Mouse (Mus musculus): ENCODE results near the gene Sppl2b. TPM values are rescaled to one million over a fixed set of nuclear protein-coding genes. Genes with fewer than 3 reads are reported as not detected.

Gene Sppl2b
- polyA plus RNA-seq, 1 experiment = 173 TPM

GRCm38 (mm10) chr10:80818599-80819281, 36.3 kb upstream of the Sppl2b start:
- Histone ChIP-seq H3K27me3 (ENCODE audit: control insufficient read depth, insufficient read depth, low read length) (no peaks in the 10 kb centered on the region), H3K4me1 (ENCODE audit: control insufficient read depth, insufficient read depth, low read length) (no peaks in the 10 kb centered on the region; the same call in 1 of the 2 replicates), H3K27ac (ENCODE audit: control insufficient read depth, insufficient read depth, low read depth, low read length) (no peak overlapping the region), H3K4me3 (ENCODE audit: control insufficient read depth, low read depth, low read length) (no peak overlapping the region), H3K36me3 (ENCODE audit: control insufficient read depth, insufficient read depth, low read length) (no peaks in the 10 kb centered on the region)
- TF ChIP-seq CTCF (IDR thresholded peaks at IDR 0.05; ENCODE audit: control insufficient read depth, insufficient read depth, insufficient replicate concordance, low read depth, low read length) (no peak), POLR2A (IDR thresholded peaks at IDR 0.05; ENCODE audit: control insufficient read depth, low read depth, low read length) (no peak)

DNA sequence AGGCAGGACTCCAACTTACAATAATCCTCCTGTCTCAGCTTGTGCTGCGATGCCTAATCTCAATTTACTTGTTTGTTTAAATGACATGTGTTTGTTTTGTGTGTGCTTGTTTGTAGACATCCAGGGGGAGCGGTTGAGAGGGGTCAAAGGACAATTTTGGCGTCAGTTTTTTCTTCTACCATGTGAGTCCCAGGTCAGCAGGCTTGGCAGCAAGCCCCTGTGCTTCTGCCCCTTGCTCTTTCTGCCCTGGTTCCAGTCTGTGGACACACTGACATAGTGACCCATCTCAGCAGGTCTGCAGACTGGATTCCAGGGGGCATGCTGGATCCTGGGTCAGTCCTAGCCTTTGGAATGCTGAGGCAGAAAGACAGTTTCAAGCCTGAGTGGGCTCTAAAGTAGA, 35.7 kb upstream of the Sppl2b start:
- H3K27ac ChIP-seq (ENCODE audit: control insufficient read depth, insufficient read depth, low read depth, low read length) = no peak overlapping the region
- H3K36me3 ChIP-seq (ENCODE audit: control insufficient read depth, insufficient read depth, low read length) = no peaks in the 10 kb centered on the region
- TF ChIP-seq POLR2A (IDR thresholded peaks at IDR 0.05; ENCODE audit: control insufficient read depth, low read depth, low read length) (no peak), CTCF (IDR thresholded peaks at IDR 0.05; ENCODE audit: control insufficient read depth, insufficient read depth, insufficient replicate concordance, low read depth, low read length) (no peak)
- H3K4me1 ChIP-seq (ENCODE audit: control insufficient read depth, insufficient read depth, low read length) = peaks cover 4% of the 10 kb centered on the region
- no peak overlapping the region for H3K4me3 ChIP-seq (ENCODE audit: control insufficient read depth, low read depth, low read length)
- H3K27me3 ChIP-seq (ENCODE audit: control insufficient read depth, insufficient read depth, low read length) = no peaks in the 10 kb centered on the region

- Histone ChIP-seq H3K4me3 (ENCODE audit: control insufficient read depth, low read depth, low read length) (no peak overlapping the region), H3K27ac (ENCODE audit: control insufficient read depth, insufficient read depth, low read depth, low read length) (no peak overlapping the region), H3K36me3 (ENCODE audit: control insufficient read depth, insufficient read depth, low read length) (no peaks in the 10 kb centered on the region), H3K27me3 (ENCODE audit: control insufficient read depth, insufficient read depth, low read length) (no peaks in the 10 kb centered on the region), H3K4me1 (ENCODE audit: control insufficient read depth, insufficient read depth, low read length) (peaks cover 6% of the 10 kb centered on the region)
- TF ChIP-seq POLR2A (IDR thresholded peaks at IDR 0.05; ENCODE audit: control insufficient read depth, low read depth, low read length) = no peak
- no peak for TF ChIP-seq CTCF (IDR thresholded peaks at IDR 0.05; ENCODE audit: control insufficient read depth, insufficient read depth, insufficient replicate concordance, low read depth, low read length)
Observed at GRCm38 (mm10) chr10:80821991-80822390, 33.1 kb upstream of the Sppl2b start.

- no peak overlapping the region for H3K4me3 ChIP-seq (ENCODE audit: control insufficient read depth, low read depth, low read length)
- peaks cover 6% of the 10 kb centered on the region for H3K4me1 ChIP-seq (ENCODE audit: control insufficient read depth, insufficient read depth, low read length)
- no peaks in the 10 kb centered on the region for H3K36me3 ChIP-seq (ENCODE audit: control insufficient read depth, insufficient read depth, low read length)
- H3K27ac ChIP-seq (ENCODE audit: control insufficient read depth, insufficient read depth, low read depth, low read length) = no peak overlapping the region
- H3K27me3 ChIP-seq (ENCODE audit: control insufficient read depth, insufficient read depth, low read length) = no peaks in the 10 kb centered on the region
- TF ChIP-seq CTCF (IDR thresholded peaks at IDR 0.05; ENCODE audit: control insufficient read depth, insufficient read depth, insufficient replicate concordance, low read depth, low read length) (no peak), POLR2A (IDR thresholded peaks at IDR 0.05; ENCODE audit: control insufficient read depth, low read depth, low read length) (no peak)
Observed at GRCm38 (mm10) chr10:80822528-80822927, 32.5 kb upstream of the Sppl2b start.

DNA sequence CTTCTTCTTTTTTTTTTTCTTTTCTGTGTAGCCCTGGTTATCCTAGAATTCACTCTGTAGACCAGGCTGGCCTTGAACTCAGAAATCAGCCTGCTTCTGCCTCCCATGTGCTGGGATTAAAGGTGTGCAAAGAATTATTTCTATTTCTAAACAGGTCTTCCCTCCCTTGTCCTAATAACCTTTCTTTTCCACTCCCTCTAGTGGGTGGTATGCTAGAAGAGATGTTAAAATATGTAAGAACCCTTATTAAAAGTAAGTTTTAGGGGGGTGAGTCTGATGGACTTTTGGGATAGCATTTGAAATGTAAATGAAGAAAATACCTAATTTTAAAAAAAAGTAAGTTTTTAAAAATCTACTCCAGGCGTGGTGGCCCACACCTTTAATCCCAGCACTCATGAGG, 31.8 kb upstream of the Sppl2b start:
- TF ChIP-seq CTCF (IDR thresholded peaks at IDR 0.05; ENCODE audit: control insufficient read depth, insufficient read depth, insufficient replicate concordance, low read depth, low read length) = no peak
- no peak for TF ChIP-seq POLR2A (IDR thresholded peaks at IDR 0.05; ENCODE audit: control insufficient read depth, low read depth, low read length)
- H3K4me1 ChIP-seq (ENCODE audit: control insufficient read depth, insufficient read depth, low read length) = peaks cover 8% of the 10 kb centered on the region
- no peak overlapping the region for H3K27ac ChIP-seq (ENCODE audit: control insufficient read depth, insufficient read depth, low read depth, low read length)
- H3K4me3 ChIP-seq (ENCODE audit: control insufficient read depth, low read depth, low read length) = no peak overlapping the region
- H3K36me3 ChIP-seq (ENCODE audit: control insufficient read depth, insufficient read depth, low read length) = no peaks in the 10 kb centered on the region
- H3K27me3 ChIP-seq (ENCODE audit: control insufficient read depth, insufficient read depth, low read length) = no peaks in the 10 kb centered on the region

GRCm38 (mm10) chr10:80823847-80824643, 31.0 kb upstream of the Sppl2b start:
- Histone ChIP-seq H3K4me3 (ENCODE audit: control insufficient read depth, low read depth, low read length) (peak overlapping the region; percentile 61), H3K27me3 (ENCODE audit: control insufficient read depth, insufficient read depth, low read length) (no peaks in the 10 kb centered on the region), H3K4me1 (ENCODE audit: control insufficient read depth, insufficient read depth, low read length) (peaks cover 8% of the 10 kb centered on the region), H3K27ac (ENCODE audit: control insufficient read depth, insufficient read depth, low read depth, low read length) (peak overlapping the region; percentile 51), H3K36me3 (ENCODE audit: control insufficient read depth, insufficient read depth, low read length) (no peaks in the 10 kb centered on the region)
- TF ChIP-seq POLR2A (IDR thresholded peaks at IDR 0.05; ENCODE audit: control insufficient read depth, low read depth, low read length) (0 out of 2 replicates have a peak, but pooled peaks have one; percentile 26), CTCF (IDR thresholded peaks at IDR 0.05; ENCODE audit: control insufficient read depth, insufficient read depth, insufficient replicate concordance, low read depth, low read length) (no peak)

DNA sequence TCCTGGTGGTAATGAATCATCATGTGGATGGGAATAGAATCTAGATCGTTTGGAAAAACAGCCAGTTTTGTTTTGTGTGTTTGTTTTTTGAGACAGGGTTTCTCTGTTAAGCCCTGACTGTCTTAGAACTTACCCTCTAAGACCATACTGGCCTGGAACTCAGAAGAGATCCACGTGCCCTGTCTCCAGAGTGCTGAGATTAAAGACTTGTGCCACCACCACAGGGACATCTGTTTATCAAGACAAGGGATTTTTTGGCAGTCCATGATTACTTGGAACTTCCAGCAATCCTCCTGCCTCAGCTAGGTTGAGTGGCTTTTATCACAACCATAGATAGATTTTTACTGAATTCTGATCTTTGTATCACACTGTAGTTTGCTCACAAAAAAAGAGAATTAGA, 30.2 kb upstream of the Sppl2b start:
- no peaks in the 10 kb centered on the region for H3K27me3 ChIP-seq (ENCODE audit: control insufficient read depth, insufficient read depth, low read length)
- peaks cover 8% of the 10 kb centered on the region for H3K4me1 ChIP-seq (ENCODE audit: control insufficient read depth, insufficient read depth, low read length)
- peak overlapping the region; percentile 61 for H3K4me3 ChIP-seq (ENCODE audit: control insufficient read depth, low read depth, low read length)
- H3K36me3 ChIP-seq (ENCODE audit: control insufficient read depth, insufficient read depth, low read length) = no peaks in the 10 kb centered on the region
- peak overlapping the region; percentile 51 for H3K27ac ChIP-seq (ENCODE audit: control insufficient read depth, insufficient read depth, low read depth, low read length)
- no peak for TF ChIP-seq POLR2A (IDR thresholded peaks at IDR 0.05; ENCODE audit: control insufficient read depth, low read depth, low read length)
- no peak for TF ChIP-seq CTCF (IDR thresholded peaks at IDR 0.05; ENCODE audit: control insufficient read depth, insufficient read depth, insufficient replicate concordance, low read depth, low read length)
